ENCODE assay signal across 8 mouse cellular contexts in genomic region chr1:121478284-121478980, GRCm38 (mm10). TPM values are rescaled to one million over a fixed set of nuclear protein-coding genes. Genes with fewer than 3 reads are reported as not detected.
DNase-seq lines count a peak whose midpoint lies in the region; ATAC-seq lines count a peak whose summit lies in the region.

No protein-coding gene starts in this region.

- DNase-seq in gastrocnemius, adult 18-20 months (ENCODE audit: low spot score): peak; percentile 28
- no peak for DNase-seq in gastrocnemius, postnatal 4 days (ENCODE audit: low spot score in 2 of 2)
- peak; percentile 28 to 66 for DNase-seq in left cerebral cortex, adult 9 months (ENCODE audit: low spot score in 2 of 2)
- DNase-seq in right cerebral cortex, postnatal 4 days: peak; percentile 6
- no peak for DNase-seq in adipocyte (ENCODE audit: low spot score)
- no peak for DNase-seq in adrenal gland, postnatal 25 days
- no peak for DNase-seq in ovary, postnatal 14 days (ENCODE audit: low spot score)

- peak; percentile 95 for ATAC-seq in common myeloid progenitor, adult 5-6 weeks (replicated peaks; ENCODE audit: low read depth, poor library complexity, severe bottlenecking)

RNA-seq across cellular contexts. Expression of gene Ccdc93, which starts 47.6 kb away (rescaled TPM):
- total RNA-seq in gastrocnemius, adult 18-20 months (2021): 1 to 10 TPM; 8.3 to 8.9 TPM
- total RNA-seq in gastrocnemius, postnatal 4 days (2021): 10 to 100 TPM; 16.7 to 19.2 TPM
- 17.2 and 18.7 TPM in 2 replicates for total RNA-seq in common myeloid progenitor, adult 5-6 weeks (2017)
- 22.7 and 25.6 TPM in 2 replicates for total RNA-seq in adrenal gland, postnatal 25 days (2021)

RNA-seq across cellular contexts. Expression of gene Htr5b, which starts 49.8 kb away (rescaled TPM):
- total RNA-seq in gastrocnemius, adult 18-20 months (2021): not detected
- total RNA-seq in gastrocnemius, postnatal 4 days (2021): not detected
- total RNA-seq in common myeloid progenitor, adult 5-6 weeks (2017): not detected in 2 replicates
- not detected in 2 replicates for total RNA-seq in adrenal gland, postnatal 25 days (2021)

Comparison
In these comparisons a context has a peak if more than half of its experiments do, and no peak if none do; other contexts are left out.
1. DNase-seq: peak in gastrocnemius, adult 18-20 months (single experiment), left cerebral cortex, adult 9 months (2 of 2) and right cerebral cortex, postnatal 4 days (single experiment); none in gastrocnemius, postnatal 4 days (0 of 2), adipocyte (single experiment), adrenal gland, postnatal 25 days (single experiment) and ovary, postnatal 14 days (single experiment).